Mouse (Mus musculus) CD4-positive naive resting alpha-beta T cell, adult 76 days (primary cell): ENCODE measurements around the gene Cers4. TPM values are rescaled to one million over a fixed set of nuclear protein-coding genes. Genes with fewer than 3 reads are reported as not detected.

Source experiments
- total RNA-seq: library from RNA; stranded (reverse); gene quantifications from one replicate; pipeline ENCODE4 v1.2.4, GENCODE M21; 2023

Gene Cers4
- total RNA-seq = 41.4 TPM

DNA sequence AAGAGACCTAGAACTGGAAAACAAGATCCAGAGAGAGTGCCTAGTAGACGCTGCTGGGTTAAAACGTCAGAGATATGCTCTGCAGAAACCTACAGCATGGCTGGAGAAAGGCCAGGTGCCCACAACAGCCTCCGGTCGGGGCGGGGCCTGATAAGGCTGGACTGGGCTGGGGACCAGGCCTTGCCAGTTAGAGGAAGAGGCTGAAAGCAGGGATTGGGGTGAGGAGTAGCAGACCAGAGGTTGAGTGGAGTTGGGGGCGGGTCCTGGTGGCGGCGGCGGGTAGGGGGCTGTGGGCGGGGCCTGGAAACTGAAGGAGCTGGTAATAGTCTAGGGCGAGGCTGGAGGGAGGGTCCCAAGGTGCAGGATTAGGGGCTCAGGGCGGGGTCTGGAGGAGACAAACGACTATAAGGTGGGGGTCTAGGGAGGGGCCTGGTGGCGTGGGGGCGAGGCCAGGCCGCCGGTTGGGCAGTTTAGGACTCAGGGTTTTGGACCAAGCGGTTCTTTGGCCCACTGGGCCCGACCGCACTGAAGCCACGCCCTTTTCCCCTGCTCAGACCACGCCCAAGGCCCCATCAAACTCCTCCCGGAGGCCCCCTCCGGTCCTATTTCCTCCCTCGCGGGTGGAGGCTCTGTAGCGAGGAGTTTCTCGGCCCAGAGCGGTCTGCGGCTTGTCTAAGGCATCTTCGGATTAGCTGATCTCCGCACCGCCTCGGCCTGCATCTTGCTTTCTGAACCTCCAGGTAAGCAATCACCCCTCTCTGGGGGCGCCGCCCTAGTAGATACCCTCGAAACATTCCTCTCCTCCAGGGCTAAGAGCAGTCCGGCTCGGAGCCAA, at the start of gene Cers4:
TSS of gene Cers4 (plus strand) at position 176 of the 835 bp plus-strand sequence.

Other genes with a start within 250 kb of the Cers4 start
- 40.7 TPM for gene Tgfbr3l, start 244.8 kb upstream of the Cers4 start, total RNA-seq
- gene Snapc2, start 239.9 kb upstream of the Cers4 start, total RNA-seq = 14.4 TPM
- 1.3 TPM for gene Ctxn1, start 233.8 kb upstream of the Cers4 start, total RNA-seq
- gene Timm44, start 217.1 kb upstream of the Cers4 start, total RNA-seq = 77.2 TPM
- 20.4 TPM for gene Ccl25, start 167.8 kb upstream of the Cers4 start, total RNA-seq
- 88.4 TPM for gene Elavl1, start 167.6 kb upstream of the Cers4 start, total RNA-seq
- 4.9 TPM for gene Zfp958, start 120.1 kb downstream of the Cers4 start, total RNA-seq